Mouse (Mus musculus): Measurements from ENCODE around the gene Mxra8. TPM values are rescaled to one million over a fixed set of nuclear protein-coding genes. Genes with fewer than 3 reads are reported as not detected.
A peak's percentile ranks its signal among the peaks of the same experiment; 100 is the strongest.

Mxra8 gene
- total RNA-seq, 1 experiment = 14.4 TPM

- H3K27ac ChIP-seq (ENCODE audit: insufficient read depth, low read depth, low read length, poor library complexity, severe bottlenecking) = no peak overlapping the region
- in situ Hi-C loops (cut with MboI; ENCODE audit: low sequenced_read_pairs in 2 of 2, unreplicated experiment in 2 of 2) = no loop called here
Measured at GRCm38 (mm10) chr4:155841003-155841454, 1.5 kb downstream of the Mxra8 start.

DNA sequence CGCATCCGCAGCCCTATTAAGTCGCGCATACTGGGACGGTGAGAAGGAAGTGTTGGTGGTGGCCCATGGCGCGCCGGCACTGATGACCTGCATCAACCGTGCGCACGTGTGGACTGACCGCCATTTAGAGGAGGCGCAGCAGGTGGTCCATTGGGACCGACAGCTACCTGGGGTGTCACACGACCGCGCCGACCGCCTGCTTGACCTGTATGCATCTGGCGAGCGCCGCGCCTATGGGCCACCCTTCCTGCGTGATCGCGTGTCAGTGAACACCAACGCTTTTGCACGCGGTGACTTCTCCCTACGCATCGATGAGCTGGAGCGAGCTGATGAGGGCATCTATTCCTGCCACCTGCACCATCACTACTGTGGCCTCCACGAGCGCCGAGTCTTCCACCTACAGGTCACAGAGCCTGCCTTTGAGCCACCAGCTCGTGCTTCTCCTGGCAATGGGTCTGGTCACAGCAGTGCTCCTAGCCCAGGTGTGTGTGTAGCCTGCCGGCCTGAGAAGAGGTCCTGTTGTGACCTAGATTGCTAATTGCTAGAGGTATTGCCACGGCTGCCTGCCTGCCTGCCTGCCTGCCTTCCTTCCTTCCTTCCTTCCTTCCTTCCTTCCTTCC is 2.3 kb downstream of the Mxra8 start:
- TF ChIP-seq CHD2 (IDR thresholded peaks at IDR 0.05; ENCODE audit: low read depth, low read length) = no peak
- TF ChIP-seq MAFK (IDR thresholded peaks at IDR 0.05; ENCODE audit: insufficient read depth, low read depth, low read length) = no peak
- TF ChIP-seq ZC3H11A (IDR thresholded peaks at IDR 0.05; ENCODE audit: borderline replicate concordance, low read depth, low read length) = no peak
- TF ChIP-seq ZNF384 (IDR thresholded peaks at IDR 0.05; ENCODE audit: low read depth, low read length) = no peak
- no peak for TF ChIP-seq HCFC1 (IDR thresholded peaks at IDR 0.05; ENCODE audit: borderline replicate concordance, insufficient read depth, low read length)
- Histone ChIP-seq H3K27ac (ENCODE audit: insufficient read depth, low read depth, low read length, poor library complexity, severe bottlenecking) (no peak overlapping the region), H3K9me3 (ENCODE audit: control insufficient read depth, insufficient read depth, low read depth, low read length) (no peaks in the 10 kb centered on the region), H3K4me3 (ENCODE audit: insufficient read depth in 1 of 2, low read depth in 1 of 2, low read length in 2 of 2, poor library complexity in 1 of 2, severe bottlenecking in 1 of 2) (peak overlapping the region; percentile 57 to 64), H3K36me3 (ENCODE audit: control insufficient read depth, insufficient read depth, low read length, poor library complexity, severe bottlenecking) (no peaks in the 10 kb centered on the region), H3K4me1 (ENCODE audit: control insufficient read depth in 2 of 2, insufficient read depth in 2 of 2, low read length in 2 of 2, poor library complexity in 1 of 2) (peaks cover 2 to 20% of the 10 kb centered on the region in 2 experiments; a peak in 3 of 4 replicates), H3K9ac (ENCODE audit: insufficient read depth, low read depth, low read length, poor library complexity, severe bottlenecking) (peak overlapping the region; percentile 22; the same call in 1 of the 2 replicates)
- in situ Hi-C loops (cut with MboI; ENCODE audit: low sequenced_read_pairs in 2 of 2, unreplicated experiment in 2 of 2) = no loop called here
- DNase-seq (ENCODE audit: low read depth, low spot score) = no peak

More at GRCm38 (mm10) chr4:155841003-155841454, 1.5 kb downstream of the Mxra8 start:
- Histone ChIP-seq H3K36me3 (ENCODE audit: control insufficient read depth, insufficient read depth, low read length, poor library complexity, severe bottlenecking) (no peaks in the 10 kb centered on the region), H3K9me3 (ENCODE audit: control insufficient read depth, insufficient read depth, low read depth, low read length) (no peaks in the 10 kb centered on the region), H3K4me1 (ENCODE audit: control insufficient read depth in 2 of 2, insufficient read depth in 2 of 2, low read length in 2 of 2, poor library complexity in 1 of 2) (peaks cover 2 to 17% of the 10 kb centered on the region in 2 experiments; a peak in 3 of 4 replicates), H3K9ac (ENCODE audit: insufficient read depth, low read depth, low read length, poor library complexity, severe bottlenecking) (peak overlapping the region; percentile 42), H3K4me3 (ENCODE audit: insufficient read depth in 1 of 2, low read depth in 1 of 2, low read length in 2 of 2, poor library complexity in 1 of 2, severe bottlenecking in 1 of 2) (peak overlapping the region; percentile 64 to 76)
- TF ChIP-seq HCFC1 (IDR thresholded peaks at IDR 0.05; ENCODE audit: borderline replicate concordance, insufficient read depth, low read length) (no peak), ZNF384 (IDR thresholded peaks at IDR 0.05; ENCODE audit: low read depth, low read length) (no peak), CHD2 (IDR thresholded peaks at IDR 0.05; ENCODE audit: low read depth, low read length) (no peak), ZC3H11A (IDR thresholded peaks at IDR 0.05; ENCODE audit: borderline replicate concordance, low read depth, low read length) (no peak), MAFK (IDR thresholded peaks at IDR 0.05; ENCODE audit: insufficient read depth, low read depth, low read length) (no peak)
- DNase-seq (ENCODE audit: low read depth, low spot score) = peak; percentile 89

- Histone ChIP-seq H3K9ac (ENCODE audit: insufficient read depth, low read depth, low read length, poor library complexity, severe bottlenecking) (no peak overlapping the region), H3K4me1 (ENCODE audit: control insufficient read depth in 2 of 2, insufficient read depth in 2 of 2, low read length in 2 of 2, poor library complexity in 1 of 2) (peaks cover 2 to 23% of the 10 kb centered on the region in 2 experiments; a peak in 3 of 4 replicates), H3K9me3 (ENCODE audit: control insufficient read depth, insufficient read depth, low read depth, low read length) (no peaks in the 10 kb centered on the region), H3K27ac (ENCODE audit: insufficient read depth, low read depth, low read length, poor library complexity, severe bottlenecking) (no peak overlapping the region), H3K4me3 (ENCODE audit: insufficient read depth in 1 of 2, low read depth in 1 of 2, low read length in 2 of 2, poor library complexity in 1 of 2, severe bottlenecking in 1 of 2) (no peak overlapping the region), H3K36me3 (ENCODE audit: control insufficient read depth, insufficient read depth, low read length, poor library complexity, severe bottlenecking) (no peaks in the 10 kb centered on the region)
- no peak for DNase-seq (ENCODE audit: low read depth, low spot score)
- no peak for TF ChIP-seq CHD2 (IDR thresholded peaks at IDR 0.05; ENCODE audit: low read depth, low read length)
- TF ChIP-seq ZNF384 (IDR thresholded peaks at IDR 0.05; ENCODE audit: low read depth, low read length) = no peak
- no peak for TF ChIP-seq MAFK (IDR thresholded peaks at IDR 0.05; ENCODE audit: insufficient read depth, low read depth, low read length)
- no peak for TF ChIP-seq ZC3H11A (IDR thresholded peaks at IDR 0.05; ENCODE audit: borderline replicate concordance, low read depth, low read length)
- TF ChIP-seq HCFC1 (IDR thresholded peaks at IDR 0.05; ENCODE audit: borderline replicate concordance, insufficient read depth, low read length) = no peak
- in situ Hi-C loops (cut with MboI; ENCODE audit: low sequenced_read_pairs in 2 of 2, unreplicated experiment in 2 of 2) = no loop called here
Measured at GRCm38 (mm10) chr4:155843231-155843630, 3.8 kb downstream of the Mxra8 start.

GRCm38 (mm10) chr4:155846871-155847578 is 7.5 kb downstream of the Mxra8 start, which contains the start of gene Dvl1:
TSS of gene Dvl1 (plus strand) at chr4:155847402.
- Histone ChIP-seq H3K4me3 (ENCODE audit: insufficient read depth in 1 of 2, low read depth in 1 of 2, low read length in 2 of 2, poor library complexity in 1 of 2, severe bottlenecking in 1 of 2) (peak within 1 kb of the TSS; percentile 74 to 96), H3K9me3 (ENCODE audit: control insufficient read depth, insufficient read depth, low read depth, low read length) (no peaks in the 10 kb centered on the region), H3K9ac (ENCODE audit: insufficient read depth, low read depth, low read length, poor library complexity, severe bottlenecking) (peak within 1 kb of the TSS; percentile 87), H3K27ac (ENCODE audit: insufficient read depth, low read depth, low read length, poor library complexity, severe bottlenecking) (no peak within 1 kb of the TSS), H3K36me3 (ENCODE audit: control insufficient read depth, insufficient read depth, low read length, poor library complexity, severe bottlenecking) (no peaks in the 10 kb centered on the region), H3K4me1 (ENCODE audit: control insufficient read depth in 2 of 2, insufficient read depth in 2 of 2, low read length in 2 of 2, poor library complexity in 1 of 2) (peaks cover 5 to 9% of the 10 kb centered on the region in 2 experiments; a peak in 3 of 4 replicates)
- in situ Hi-C loops (cut with MboI; ENCODE audit: low sequenced_read_pairs in 2 of 2, unreplicated experiment in 2 of 2) = no loop called here
- peak; percentile 66 for DNase-seq (ENCODE audit: low read depth, low spot score)
- TF ChIP-seq MAFK (IDR thresholded peaks at IDR 0.05; ENCODE audit: insufficient read depth, low read depth, low read length) = no peak
- no peak for TF ChIP-seq ZNF384 (IDR thresholded peaks at IDR 0.05; ENCODE audit: low read depth, low read length)
- TF ChIP-seq ZC3H11A (IDR thresholded peaks at IDR 0.05; ENCODE audit: borderline replicate concordance, low read depth, low read length) = no peak
